In the genomic region with DNA sequence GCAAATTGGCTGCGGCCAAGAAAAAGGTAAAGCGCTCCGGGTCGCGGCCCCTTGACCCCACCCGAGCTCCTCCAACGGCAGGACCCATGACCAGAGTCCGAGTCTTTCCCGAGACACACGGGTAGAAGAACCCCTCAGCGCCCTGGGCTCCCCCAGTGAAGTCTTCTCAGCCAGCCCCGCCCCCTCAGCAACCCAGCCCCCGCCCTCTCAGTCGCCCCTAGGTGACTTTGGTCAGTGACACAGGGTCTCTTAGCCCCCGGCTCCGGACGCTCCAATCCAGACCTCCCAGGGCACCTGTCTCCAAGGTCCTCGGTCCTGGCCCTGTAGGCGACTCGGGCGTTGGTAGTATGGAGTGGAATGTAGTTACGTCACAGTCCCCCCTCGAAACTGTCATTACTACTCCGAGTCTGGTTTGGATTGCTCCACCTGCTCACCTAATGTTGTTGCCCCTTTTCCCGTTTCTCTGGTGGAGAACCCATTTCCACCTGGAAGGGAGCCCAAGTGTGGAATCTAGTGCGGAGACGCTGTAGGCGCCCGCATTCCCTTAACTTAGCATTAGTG, we compare ENCODE assay signal across 2 mouse cellular contexts.
TF ChIP-seq lines count a peak whose summit lies in the region.

No protein-coding gene starts in this region.

TF ChIP-seq in MEL, 35 proteins besides CTCF, POLR2A, EP300 and RAD21:
- no peak for TF ChIP-seq KAT2A (conservative IDR thresholded peaks at IDR 0.05; ENCODE audit: low read depth, low read length)
- TF ChIP-seq USF2 (IDR thresholded peaks at IDR 0.05; ENCODE audit: borderline replicate concordance in 1 of 2, insufficient read depth in 1 of 2, low read depth in 1 of 2, low read length in 2 of 2): no peak
- no peak for TF ChIP-seq RCOR1 (IDR thresholded peaks at IDR 0.05; ENCODE audit: low read depth, low read length)
- TF ChIP-seq ZNF384 (IDR thresholded peaks at IDR 0.05; ENCODE audit: low read depth, low read length): no peak
- no peak for TF ChIP-seq ZMIZ1 (IDR thresholded peaks at IDR 0.05; ENCODE audit: low read depth, low read length)
- TF ChIP-seq MYB (IDR thresholded peaks at IDR 0.05; ENCODE audit: low read depth, low read length): no peak
- peak; percentile 45 for TF ChIP-seq SIN3A (IDR thresholded peaks at IDR 0.05; ENCODE audit: low read length)
- TF ChIP-seq NELFE (IDR thresholded peaks at IDR 0.05; ENCODE audit: low read depth, low read length): no peak
- no peak for TF ChIP-seq MAFK (IDR thresholded peaks at IDR 0.05; ENCODE audit: borderline replicate concordance, low read depth, low read length)
- peak; percentile 52 for TF ChIP-seq MAZ (IDR thresholded peaks at IDR 0.05; ENCODE audit: low read depth, low read length)
- TF ChIP-seq CHD2 (IDR thresholded peaks at IDR 0.05; ENCODE audit: low read length): no peak
- TF ChIP-seq USF1 (IDR thresholded peaks at IDR 0.05; ENCODE audit: low read depth, low read length): no peak
- TF ChIP-seq ZC3H11A (IDR thresholded peaks at IDR 0.05; ENCODE audit: low read depth, low read length): no peak
- TF ChIP-seq UBTF (IDR thresholded peaks at IDR 0.05; ENCODE audit: borderline replicate concordance, insufficient read depth, low read depth, low read length): no peak
- no peak for TF ChIP-seq JUND (IDR thresholded peaks at IDR 0.05; ENCODE audit: low read depth, low read length)
- no peak for TF ChIP-seq TCF12 (IDR thresholded peaks at IDR 0.05; ENCODE audit: low read depth, low read length)
- no peak for TF ChIP-seq TBP (IDR thresholded peaks at IDR 0.05; ENCODE audit: low read depth, low read length)
- TF ChIP-seq GABPA (IDR thresholded peaks at IDR 0.05; ENCODE audit: low read depth, low read length): no peak
- TF ChIP-seq ETS1 (IDR thresholded peaks at IDR 0.05; ENCODE audit: low read depth, low read length): no peak
- 0 out of 2 replicates have a peak, but pooled peaks have one; percentile 40 for TF ChIP-seq CHD1 (IDR thresholded peaks at IDR 0.05; ENCODE audit: low read depth, low read length)
- TF ChIP-seq GATA1 (IDR thresholded peaks at IDR 0.05; ENCODE audit: low read depth, low read length): no peak
- no peak for TF ChIP-seq ZKSCAN1 (IDR thresholded peaks at IDR 0.05; ENCODE audit: low read depth, low read length)
- no peak for TF ChIP-seq POLR2AphosphoS2 (IDR thresholded peaks at IDR 0.05; ENCODE audit: low read length)
- no peak for TF ChIP-seq HCFC1 (IDR thresholded peaks at IDR 0.05; ENCODE audit: low read depth, low read length)
- TF ChIP-seq BHLHE40 (IDR thresholded peaks at IDR 0.05; ENCODE audit: borderline replicate concordance, low read depth, low read length): no peak
- no peak for TF ChIP-seq MEF2A (IDR thresholded peaks at IDR 0.05; ENCODE audit: extremely low read depth, insufficient replicate concordance, low read depth, low read length, poor library complexity, severe bottlenecking)
- peak; percentile 1; the same call in 1 of the 2 replicates for TF ChIP-seq MAX (IDR thresholded peaks at IDR 0.05; ENCODE audit: low read length)
- TF ChIP-seq MYC (IDR thresholded peaks at IDR 0.05; ENCODE audit: low read depth, low read length): no peak; the same call in 1 of the 2 replicates
- TF ChIP-seq TAL1 (IDR thresholded peaks at IDR 0.05; ENCODE audit: low read length): no peak
- no peak for TF ChIP-seq ELF1 (IDR thresholded peaks at IDR 0.05; ENCODE audit: low read depth, low read length)
- TF ChIP-seq MXI1 (IDR thresholded peaks at IDR 0.05; ENCODE audit: low read depth, low read length): no peak
- no peak for TF ChIP-seq SMC3 (IDR thresholded peaks at IDR 0.05; ENCODE audit: low read depth, low read length)
- no peak for TF ChIP-seq POLR2AphosphoS5 (IDR thresholded peaks at IDR 0.05; ENCODE audit: borderline replicate concordance, low read depth, low read length)
- no peak for TF ChIP-seq NRF1 (IDR thresholded peaks at IDR 0.05; ENCODE audit: insufficient read depth, low read depth, low read length, poor library complexity, severe bottlenecking)
TF ChIP-seq in MEL: peak in this region for 4.

TF ChIP-seq in myocyte, 11 proteins besides CTCF, POLR2A, EP300 and RAD21:
- TF ChIP-seq CEBPB (IDR thresholded peaks at IDR 0.05; ENCODE audit: insufficient read depth, poor library complexity, severe bottlenecking) (no peak), TCF12 (IDR thresholded peaks at IDR 0.05; ENCODE audit: insufficient read depth, poor library complexity, severe bottlenecking) (no peak), TCF3 (IDR thresholded peaks at IDR 0.05; ENCODE audit: insufficient read length, low read depth) (no peak), MYOD1 (IDR thresholded peaks at IDR 0.05; ENCODE audit: control insufficient read depth in 1 of 3, insufficient read length in 2 of 3, low read depth in 2 of 3) (no peak), E2F4 (IDR thresholded peaks at IDR 0.05; ENCODE audit: insufficient read depth) (no peak), MAX (IDR thresholded peaks at IDR 0.05; ENCODE audit: low read depth) (no peak), MYOG (IDR thresholded peaks at IDR 0.05; ENCODE audit: control insufficient read depth in 1 of 3, insufficient read depth in 1 of 3, insufficient read length in 2 of 3, low read depth in 2 of 3) (no peak)
